Mouse (Mus musculus) megakaryocyte, embryonic 14.5 days (primary cell): ENCODE results near the gene Crygn.

Source experiments
- FLI1 ChIP-seq: IDR thresholded peaks from 2 replicates; pipeline ENCODE4 v1.6.1; 2012; ENCODE audit warnings: low read length, inconsistent platforms, mixed read lengths
- GATA1 ChIP-seq: IDR thresholded peaks from 3 replicates; pipeline ENCODE4 v1.6.1; 2012; ENCODE audit warnings: mixed read lengths, low read length, inconsistent platforms, borderline replicate concordance

DNA sequence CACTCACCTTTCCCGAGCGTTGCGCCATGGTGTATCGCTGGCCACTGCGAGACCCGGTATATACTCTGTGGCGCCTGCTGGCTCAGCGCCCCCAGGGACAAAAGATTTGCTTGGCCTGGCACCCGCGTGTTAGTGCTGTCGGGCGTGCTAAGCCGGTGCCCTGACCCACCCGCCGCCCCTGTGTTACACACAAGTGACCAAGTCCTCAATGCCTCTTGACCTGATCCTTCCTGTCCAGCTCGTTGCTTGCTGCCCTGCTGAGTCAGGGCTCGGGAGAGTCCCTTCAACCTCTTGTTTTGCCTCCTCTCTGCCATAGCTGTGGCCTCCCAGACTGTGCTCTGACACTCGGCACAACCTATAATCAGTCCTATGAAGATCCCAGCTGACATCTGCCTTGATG lies at the start of gene Crygn:
- no peak for TF ChIP-seq GATA1
- TF ChIP-seq FLI1: no peak
